Mouse (Mus musculus): ENCODE results near the gene Cxcr4.

- TF ChIP-seq SMC3 (IDR thresholded peaks at IDR 0.05; ENCODE audit: low read depth, low read length) (no peak), CTCF (conservative IDR thresholded peaks at IDR 0.05 in 1 of 2, IDR thresholded peaks at IDR 0.05 in 1 of 2; ENCODE audit: low read depth in 2 of 2, low read length in 2 of 2) (no peak), PAX5 (IDR thresholded peaks at IDR 0.05; ENCODE audit: low read length) (no peak), POLR2A (IDR thresholded peaks at IDR 0.05; ENCODE audit: low read depth, low read length) (no peak), GABPA (IDR thresholded peaks at IDR 0.05; ENCODE audit: insufficient replicate concordance, low read depth, low read length) (no peak), NELFE (IDR thresholded peaks at IDR 0.05; ENCODE audit: low read depth, low read length) (no peak), RCOR1 (conservative IDR thresholded peaks at IDR 0.05; ENCODE audit: low read depth, low read length) (no peak), ZKSCAN1 (IDR thresholded peaks at IDR 0.05; ENCODE audit: borderline replicate concordance, low read depth, low read length) (no peak), TCF12 (IDR thresholded peaks at IDR 0.05; ENCODE audit: low read depth, low read length) (no peak), ZC3H11A (IDR thresholded peaks at IDR 0.05; ENCODE audit: low read depth, low read length) (no peak), MYC (IDR thresholded peaks at IDR 0.05; ENCODE audit: low read depth, low read length) (no peak), JUND (conservative IDR thresholded peaks at IDR 0.05; ENCODE audit: low read depth, low read length) (no peak)
Observed at GRCm38 (mm10) chr1:128567224-128568197, 24.6 kb downstream of the Cxcr4 start.
